Mouse (Mus musculus) thymus, postnatal 25 days (tissue): Measurements from ENCODE around the gene Gm15023.
"Not testable (repeated sequence)": the region's sequence is repeated elsewhere in the genome, so short reads cannot be mapped to it uniquely, and the experiment has no call there.

Experiments
- DNase-seq: peaks from one replicate; pipeline ENCODE4 v3.0.0; 2022

Gm15023 gene

DNA sequence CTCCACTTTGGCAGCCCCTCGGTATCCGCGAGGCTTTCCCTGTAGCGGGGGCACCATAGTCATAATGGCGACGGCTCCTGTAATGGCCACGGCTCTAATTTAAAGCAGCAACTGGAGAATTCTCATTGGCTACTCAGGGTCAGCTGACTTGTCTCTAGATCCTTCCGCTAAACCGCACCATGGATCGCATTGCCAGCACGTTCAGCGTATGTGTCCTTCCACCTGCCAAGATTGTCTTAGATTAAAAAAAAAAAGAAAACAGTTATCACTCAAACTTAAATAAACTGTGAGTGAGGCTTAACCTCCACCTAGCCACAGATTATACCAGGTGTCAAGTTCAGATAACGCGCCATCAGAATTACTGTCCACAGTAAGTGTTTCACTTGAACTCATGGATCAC, at the start of gene Gm15023:
Gm15023 (minus strand) TSS at position 101 of the 400 bp plus-strand sequence.
- not testable (repeated sequence) for DNase-seq

DNA sequence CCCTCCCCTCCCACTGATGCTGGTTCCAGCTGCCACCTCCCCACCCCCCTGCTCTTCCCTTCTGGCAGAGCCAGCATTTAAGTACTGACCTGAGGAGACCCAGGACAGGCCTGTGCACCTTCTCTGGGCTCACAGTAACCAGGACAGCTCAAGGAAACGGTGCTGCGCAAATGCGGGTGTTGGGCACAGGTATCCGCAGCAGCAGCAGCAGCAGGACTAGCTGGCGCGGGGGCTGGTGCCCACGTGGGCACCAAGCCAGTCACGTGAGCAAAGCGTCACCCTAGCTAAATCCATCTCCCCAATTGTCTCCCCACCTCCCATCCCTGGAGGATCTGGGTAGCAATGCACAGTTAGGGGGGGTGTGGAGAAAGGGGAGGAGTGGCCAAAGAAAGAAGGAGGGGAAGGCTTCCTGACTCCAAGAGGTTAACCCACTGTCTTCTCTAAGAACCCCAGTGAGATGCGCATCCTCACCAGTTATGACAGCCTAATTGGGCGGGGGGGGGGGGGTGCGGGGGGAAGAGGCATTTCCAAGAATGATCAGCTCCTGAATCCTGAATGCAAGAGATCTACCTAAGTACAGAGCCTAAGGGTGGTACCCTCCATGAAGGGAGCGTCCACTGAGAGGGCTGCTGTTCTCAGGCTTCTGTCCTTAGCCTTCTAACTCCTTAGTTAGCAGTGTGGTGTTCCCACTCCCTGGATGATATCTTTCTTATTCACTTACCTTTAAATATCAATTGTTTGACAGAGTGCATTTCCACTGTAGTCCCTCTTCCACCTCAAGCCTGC, 33.2 kb upstream of the Gm15023 start, which contains the start of gene Tceal6:
Tceal6 (minus strand) TSS at position 252 of the 786 bp plus-strand sequence.
- DNase-seq, result no peak

DNA sequence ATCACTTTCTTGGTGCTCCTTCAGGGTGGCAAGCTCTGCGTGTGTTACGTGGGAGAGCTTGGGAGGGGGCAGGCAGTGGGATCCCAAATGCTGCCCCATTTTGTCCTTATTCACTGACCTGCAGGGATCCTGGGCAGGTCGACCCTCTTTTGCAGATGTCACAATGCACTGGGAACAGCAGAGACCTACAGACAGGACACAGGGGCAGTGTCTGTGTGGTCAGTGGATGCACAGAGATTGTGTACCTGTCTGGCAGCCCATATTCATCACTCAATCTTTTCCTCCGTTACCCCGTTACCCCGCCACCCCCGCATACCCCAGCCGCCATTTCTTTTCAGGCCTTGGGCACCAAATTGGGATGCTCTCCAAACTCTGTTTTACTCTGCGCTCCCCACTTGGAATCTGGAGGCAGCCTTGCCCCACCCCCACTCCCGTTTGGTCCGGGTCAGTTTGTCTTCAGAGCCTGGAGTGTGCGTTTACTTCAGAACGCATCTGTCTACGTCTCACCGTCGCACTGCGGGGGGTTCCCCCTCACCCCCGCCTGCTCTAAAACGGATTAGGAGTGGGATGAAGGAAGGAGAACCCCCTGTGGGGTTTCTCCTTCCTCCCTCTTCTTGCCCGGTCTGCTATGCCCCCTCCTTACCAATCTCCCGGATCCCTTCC, 32.5 kb upstream of the Gm15023 start:
- not testable (repeated sequence) for DNase-seq

DNA sequence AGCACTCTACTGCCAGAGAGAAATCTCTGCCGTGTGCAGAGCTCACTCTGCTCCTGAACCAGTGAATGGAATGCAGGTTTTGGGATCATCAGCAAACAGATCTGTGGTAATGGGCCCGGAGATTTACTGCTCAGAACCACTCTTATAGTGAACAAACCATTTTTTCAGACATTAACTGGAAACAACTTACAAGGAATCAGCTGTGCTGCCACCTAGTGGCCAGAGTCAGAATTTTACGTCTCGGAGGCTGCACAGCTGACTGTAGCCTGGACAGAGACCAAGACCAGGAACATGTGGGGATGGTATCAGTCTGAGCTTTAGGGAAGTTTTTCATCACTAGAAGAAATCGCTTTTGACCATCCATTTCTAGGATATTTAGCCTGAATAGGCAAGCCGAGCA, 12.5 kb upstream of the Gm15023 start:
- not testable (repeated sequence) for DNase-seq

DNA sequence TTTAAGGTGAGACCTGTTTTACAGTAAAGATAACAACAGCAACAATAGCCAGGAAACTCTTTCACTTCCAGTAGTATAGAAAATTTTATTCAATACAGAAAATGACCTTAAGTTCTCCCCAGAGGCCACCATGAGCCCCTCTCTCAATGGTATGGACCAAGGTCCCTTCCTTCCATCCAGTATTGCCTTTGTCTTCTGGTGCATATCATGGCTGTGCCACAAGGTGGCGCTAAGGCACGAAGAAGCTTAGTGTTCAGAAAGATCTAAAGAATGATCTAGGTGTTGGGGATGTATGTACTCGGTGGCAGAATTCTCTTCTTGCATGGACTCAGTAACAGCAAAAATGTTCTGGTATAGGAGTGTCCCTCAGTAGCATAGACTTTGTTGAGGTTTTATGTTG, 11.2 kb upstream of the Gm15023 start:
- not testable (repeated sequence) for DNase-seq
